Mouse (Mus musculus) lung, adult 2 months (tissue): ENCODE results near the gene Ticam1. TPM values are rescaled to one million over a fixed set of nuclear protein-coding genes. Genes with fewer than 3 reads are reported as not detected.

Experiments
- DNase-seq: peaks from one replicate; pipeline ENCODE4 v3.0.0; 2022
- H3K4me1 ChIP-seq: fragments of 200-500 bp; 2 replicates; pipeline ENCODE4 v1.6.1; 2011; ENCODE audit warnings: low read length; ENCODE audit not compliant: control insufficient read depth, insufficient read depth
- H3K4me3 ChIP-seq: fragments of 200-500 bp; replicated peaks from 2 replicates; pipeline ENCODE3; 2011; ENCODE audit warnings: low read depth, mild to moderate bottlenecking, control low read depth, low read length; ENCODE audit errors: extremely low read depth
- CTCF ChIP-seq: fragments of 200-500 bp; IDR thresholded peaks from 2 replicates; pipeline ENCODE4 v1.5.1; 2011; ENCODE audit warnings: mild to moderate bottlenecking, low read length, control low read depth; ENCODE audit not compliant: insufficient read depth
- POLR2A ChIP-seq: fragments of 200-500 bp; IDR thresholded peaks from 2 replicates; pipeline ENCODE4 v1.6.1; 2011; ENCODE audit warnings: low read depth, mild to moderate bottlenecking, control low read depth, low read length, borderline replicate concordance; ENCODE audit errors: extremely low read depth
- WGBS: fragments of 180-500 bp; shearing (Covaris S2); methylation state at CpG from one replicate; pipeline ENCODE4 v1.1.7; 2018; 5-methylcytosine and 5-hydroxymethylcytosine counted together
- polyA plus RNA-seq: library from polyadenylated mRNA; depleted of rRNA; stranded (reverse); fragments of >200 nt; gene quantifications from 2 replicates; pipeline ENCODE4 v1.2.3, GENCODE M21; 2012; rRNA removed

Gene Ticam1
- polyA plus RNA-seq, 1 experiment: 18.1 TPM

DNA sequence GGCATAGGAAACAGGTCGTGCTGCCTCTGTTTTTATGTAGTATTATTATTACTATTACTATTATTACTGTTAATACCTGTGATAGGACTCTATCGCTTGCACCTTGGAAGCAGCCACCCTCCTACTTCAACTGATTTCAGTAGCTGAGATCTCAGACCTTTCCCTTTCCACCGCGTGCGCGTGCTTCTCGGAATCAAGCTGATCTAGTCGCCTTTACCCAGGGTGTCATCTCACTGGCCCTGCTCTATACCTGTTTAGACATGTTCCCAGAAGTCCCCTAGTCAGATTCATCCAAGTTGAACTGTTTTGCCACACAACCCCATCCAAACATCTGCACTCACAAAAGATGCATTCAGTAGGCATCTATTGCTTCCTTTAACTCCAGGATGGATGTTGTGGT lies 43.2 kb downstream of the Ticam1 start:
- H3K4me1 ChIP-seq: no peaks in the 10 kb centered on the region
- WGBS: 48% methylated on average over 8 of the region's 8 CpGs
- TF ChIP-seq POLR2A (no peak), CTCF (no peak)
- H3K4me3 ChIP-seq: no peak overlapping the region
- DNase-seq: no peak

DNA sequence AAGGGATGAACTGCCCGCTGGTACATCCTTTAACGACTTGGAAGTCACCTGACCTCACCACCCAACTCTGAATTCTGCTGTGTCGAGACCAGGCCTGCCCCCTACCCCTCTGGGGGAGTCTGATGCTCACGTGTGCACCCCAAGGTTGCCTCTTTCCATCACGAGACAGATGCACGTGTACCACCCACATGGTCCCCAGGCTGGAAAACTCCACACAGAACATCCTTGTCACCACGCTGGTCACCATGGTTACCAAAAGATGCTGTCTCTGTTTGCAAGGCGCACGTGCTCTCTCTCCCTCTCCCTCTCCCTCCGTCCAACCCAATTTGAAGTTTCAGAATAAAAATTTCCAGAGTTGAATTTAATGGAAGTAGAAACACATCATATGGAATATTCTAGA lies 46.6 kb downstream of the Ticam1 start:
- no peaks in the 10 kb centered on the region for H3K4me1 ChIP-seq
- TF ChIP-seq CTCF: no peak
- no peak for TF ChIP-seq POLR2A
- DNase-seq: no peak
- 60% methylated on average over 10 of the region's 10 CpGs for WGBS
- no peak overlapping the region for H3K4me3 ChIP-seq

DNA sequence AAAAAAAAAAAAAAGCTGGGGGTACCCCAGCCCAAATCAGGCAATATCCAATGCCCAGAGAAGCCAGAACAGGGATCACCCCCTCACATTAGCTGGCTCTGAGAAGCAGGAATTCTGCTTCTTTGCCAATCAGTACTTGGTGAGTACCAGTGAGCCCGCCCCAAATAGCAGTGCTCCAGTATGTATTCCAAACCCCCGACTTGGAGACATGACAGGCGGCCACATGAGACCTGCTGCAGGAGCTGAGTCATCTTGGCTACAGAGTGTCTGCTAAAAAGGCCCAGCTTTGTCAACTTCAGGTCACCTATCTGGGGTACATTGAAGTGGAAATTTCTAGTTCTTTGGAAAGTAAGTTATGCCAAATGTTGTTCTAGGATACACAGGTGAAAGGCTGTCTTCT lies 50.0 kb downstream of the Ticam1 start:
- TF ChIP-seq CTCF (no peak), POLR2A (no peak)
- WGBS: 56% methylated on average over 3 of the region's 3 CpGs
- Histone ChIP-seq H3K4me3 (no peak overlapping the region), H3K4me1 (no peaks in the 10 kb centered on the region)
- no peak for DNase-seq

DNA sequence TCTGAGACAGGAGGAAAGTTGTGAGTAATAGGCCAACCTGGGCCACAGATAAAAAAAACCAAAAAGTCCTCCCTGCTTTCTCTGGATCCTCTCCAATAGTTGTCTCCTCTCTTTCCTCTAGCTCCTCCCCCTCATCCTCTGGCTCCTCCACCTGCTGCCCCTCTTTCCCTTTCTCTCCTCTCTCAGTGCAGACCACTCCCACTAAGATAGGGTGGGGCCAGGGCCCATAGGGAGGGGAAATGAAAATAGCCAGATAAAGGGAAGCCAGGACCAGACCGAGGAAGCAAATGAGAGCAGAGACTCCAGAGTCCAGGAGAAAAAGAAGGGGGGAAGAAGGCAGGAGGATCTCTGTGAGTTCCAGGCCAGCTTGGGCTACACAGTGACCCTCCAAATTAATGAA lies 51.7 kb downstream of the Ticam1 start:
- Histone ChIP-seq H3K4me3 (no peak overlapping the region), H3K4me1 (peaks cover 3% of the 10 kb centered on the region; the same call in 1 of the 2 replicates)
- no peak for DNase-seq
- 10% methylated on average over 1 of the region's 1 CpGs for WGBS
- TF ChIP-seq POLR2A: no peak
- no peak for TF ChIP-seq CTCF

DNA sequence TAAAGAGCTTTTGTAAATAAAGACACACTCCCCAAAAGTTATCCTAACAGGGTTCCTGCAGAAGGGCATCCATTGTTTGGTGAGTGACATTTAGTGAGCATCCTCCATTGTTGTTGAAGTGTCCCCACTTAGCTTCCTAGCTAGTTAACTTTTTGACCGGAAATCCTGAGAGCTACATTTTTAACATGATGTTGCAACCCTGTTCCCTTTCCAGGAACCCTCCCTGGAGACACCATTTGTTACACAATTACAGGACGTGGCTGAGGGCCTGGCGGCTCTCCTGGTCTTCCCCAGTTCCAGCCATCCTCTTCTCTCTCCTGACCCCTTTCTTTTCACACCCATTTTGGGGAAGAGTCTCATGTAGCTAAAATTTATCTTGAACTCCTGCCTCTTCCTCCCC lies 56.8 kb downstream of the Ticam1 start:
- 8% methylated on average over 3 of the region's 3 CpGs for WGBS
- H3K4me3 ChIP-seq: no peak overlapping the region

More for the DNA sequence above, 56.8 kb downstream of the Ticam1 start:
- no peak for TF ChIP-seq POLR2A
- no peak for TF ChIP-seq CTCF
- DNase-seq: peak; percentile 48
- H3K4me1 ChIP-seq: peaks cover 17% of the 10 kb centered on the region

Other genes with a start within 250 kb of the Ticam1 start
- gene Sh3gl1, start 240.2 kb downstream of the Ticam1 start, polyA plus RNA-seq: 72.8 and 74.1 TPM in 2 replicates
- 1.6 and 2.3 TPM in 2 replicates for gene Chaf1a, start 236.3 kb downstream of the Ticam1 start, polyA plus RNA-seq
- gene Ubxn6, start 201.8 kb downstream of the Ticam1 start, polyA plus RNA-seq: 59.3 and 69.3 TPM in 2 replicates
- 44.8 and 47.2 TPM in 2 replicates for gene Hdgfl2, start 197.2 kb downstream of the Ticam1 start, polyA plus RNA-seq
- gene Plin4, start 167.0 kb downstream of the Ticam1 start, polyA plus RNA-seq: 25.2 and 38.9 TPM in 2 replicates
- gene Plin5, start 159.2 kb downstream of the Ticam1 start, polyA plus RNA-seq: 5.5 and 8.6 TPM in 2 replicates
- gene Lrg1, start 154.8 kb downstream of the Ticam1 start, polyA plus RNA-seq: 174 and 240 TPM in 2 replicates
- 12.5 and 21.2 TPM in 2 replicates for gene Sema6b, start 136.4 kb downstream of the Ticam1 start, polyA plus RNA-seq
- 3.5 and 3.6 TPM in 2 replicates for gene Tnfaip8l1, start 114.3 kb downstream of the Ticam1 start, polyA plus RNA-seq
- 42.4 and 48.7 TPM in 2 replicates for gene Mydgf, start 92.9 kb downstream of the Ticam1 start, polyA plus RNA-seq
- 65.8 and 71.9 TPM in 2 replicates for gene Dpp9, start 57.9 kb downstream of the Ticam1 start, polyA plus RNA-seq
- 28.2 and 29.4 TPM in 2 replicates for gene Fem1a, start 20.0 kb downstream of the Ticam1 start, polyA plus RNA-seq
- gene Plin3, start 16.1 kb upstream of the Ticam1 start, polyA plus RNA-seq: 39.4 and 39.6 TPM in 2 replicates
- not detected in 2 replicates for gene Arrdc5, start 23.5 kb upstream of the Ticam1 start, polyA plus RNA-seq
- gene Uhrf1, start 26.5 kb upstream of the Ticam1 start, polyA plus RNA-seq: 2.6 and 3.2 TPM in 2 replicates
- gene Kdm4b, start 49.3 kb upstream of the Ticam1 start, polyA plus RNA-seq: 39.9 and 46.1 TPM in 2 replicates
- gene Ptprs, start 199.7 kb upstream of the Ticam1 start, polyA plus RNA-seq: 128 and 171 TPM in 2 replicates
- 0.17 and 0.22 TPM in 2 replicates for gene Znrf4, start 235.6 kb upstream of the Ticam1 start, polyA plus RNA-seq